Mouse (Mus musculus): ENCODE results near the gene Cckbr. TPM values are rescaled to one million over a fixed set of nuclear protein-coding genes. Genes with fewer than 3 reads are reported as not detected.

Gene Cckbr
- polyA plus RNA-seq, 1 experiment from 2014 or later, result 8.5 TPM

GRCm38 (mm10) chr7:105519771-105520170 lies 94.2 kb downstream of the Cckbr start:
- 80% methylated on average over 2 of the region's 2 CpGs for WGBS
- no peak for ATAC-seq
- Histone ChIP-seq H3K9me3 (replicated peaks; ENCODE audit: control insufficient read depth, low read length, poor library complexity, severe bottlenecking) (no peaks in the 10 kb centered on the region), H3K27ac (ENCODE audit: low read length) (no peak overlapping the region), H3K4me3 (ENCODE audit: low read depth, low read length) (no peak overlapping the region), H3K36me3 (ENCODE audit: control insufficient read depth, insufficient read depth, low read length) (no peaks in the 10 kb centered on the region), H3K27me3 (ENCODE audit: control insufficient read depth, insufficient read depth, low read depth, low read length) (no peaks in the 10 kb centered on the region), H3K9ac (ENCODE audit: low read depth, low read length) (no peak overlapping the region), H3K4me1 (ENCODE audit: control insufficient read depth, insufficient read depth, low read length) (no peaks in the 10 kb centered on the region), H3K4me2 (ENCODE audit: low read length) (no peak overlapping the region)

GRCm38 (mm10) chr7:105520201-105520600 lies 94.7 kb downstream of the Cckbr start:
- 34% methylated on average over 6 of the region's 6 CpGs for WGBS
- no peak for ATAC-seq
- Histone ChIP-seq H3K4me1 (ENCODE audit: control insufficient read depth, insufficient read depth, low read length) (no peaks in the 10 kb centered on the region), H3K27ac (ENCODE audit: low read length) (no peak overlapping the region), H3K4me3 (ENCODE audit: low read depth, low read length) (no peak overlapping the region), H3K4me2 (ENCODE audit: low read length) (no peak overlapping the region), H3K36me3 (ENCODE audit: control insufficient read depth, insufficient read depth, low read length) (no peaks in the 10 kb centered on the region), H3K27me3 (ENCODE audit: control insufficient read depth, insufficient read depth, low read depth, low read length) (no peaks in the 10 kb centered on the region), H3K9ac (ENCODE audit: low read depth, low read length) (no peak overlapping the region), H3K9me3 (replicated peaks; ENCODE audit: control insufficient read depth, low read length, poor library complexity, severe bottlenecking) (no peaks in the 10 kb centered on the region)

Other genes with a start within 250 kb of the Cckbr start
- gene Olfr685, start 239.7 kb upstream of the Cckbr start, polyA plus RNA-seq (2015; fragmentation: Nextera tagmentation; extraction: Ambion mirVana), result not detected in 2 replicates
- not detected in 2 replicates for gene Olfr686, start 218.2 kb upstream of the Cckbr start, polyA plus RNA-seq (2015; fragmentation: Nextera tagmentation; extraction: Ambion mirVana)
- not detected in 2 replicates for gene Olfr688, start 137.6 kb upstream of the Cckbr start, polyA plus RNA-seq (2015; fragmentation: Nextera tagmentation; extraction: Ambion mirVana)
- gene Olfr689, start 114.6 kb upstream of the Cckbr start, polyA plus RNA-seq (2015; fragmentation: Nextera tagmentation; extraction: Ambion mirVana), result 0.19 TPM in 1 of 2 replicates, not detected in the other
- gene Olfr690, start 91.6 kb upstream of the Cckbr start, polyA plus RNA-seq (2015; fragmentation: Nextera tagmentation; extraction: Ambion mirVana), result not detected in 2 replicates
- 0.19 and 0.21 TPM in 2 replicates for gene Olfr691, start 83.5 kb upstream of the Cckbr start, polyA plus RNA-seq (2015; fragmentation: Nextera tagmentation; extraction: Ambion mirVana)
- gene Olfr692, start 57.5 kb upstream of the Cckbr start, polyA plus RNA-seq (2015; fragmentation: Nextera tagmentation; extraction: Ambion mirVana), result not detected in 2 replicates
- not detected in 2 replicates for gene Gm5901, start 50.7 kb upstream of the Cckbr start, polyA plus RNA-seq (2015; fragmentation: Nextera tagmentation; extraction: Ambion mirVana)
- 43.7 and 50.8 TPM in 2 replicates for gene Fam160a2, start 25.7 kb upstream of the Cckbr start, polyA plus RNA-seq (2015; fragmentation: Nextera tagmentation; extraction: Ambion mirVana)
- 0.14 and 0.25 TPM in 2 replicates for gene Cnga4, start 21.2 kb upstream of the Cckbr start, polyA plus RNA-seq (2015; fragmentation: Nextera tagmentation; extraction: Ambion mirVana)
- 28.6 and 31.0 TPM in 2 replicates for gene Cavin3, start 56.6 kb downstream of the Cckbr start, polyA plus RNA-seq (2015; fragmentation: Nextera tagmentation; extraction: Ambion mirVana)
- 95.2 and 104 TPM in 2 replicates for gene Smpd1, start 128.6 kb downstream of the Cckbr start, polyA plus RNA-seq (2015; fragmentation: Nextera tagmentation; extraction: Ambion mirVana)
- 333 and 360 TPM in 2 replicates for gene Apbb1, start 155.9 kb downstream of the Cckbr start, polyA plus RNA-seq (2015; fragmentation: Nextera tagmentation; extraction: Ambion mirVana)
- 0.16 and 0.32 TPM in 2 replicates for gene Hpx, start 174.4 kb downstream of the Cckbr start, polyA plus RNA-seq (2015; fragmentation: Nextera tagmentation; extraction: Ambion mirVana)
- gene Trim3, start 207.8 kb downstream of the Cckbr start, polyA plus RNA-seq (2015; fragmentation: Nextera tagmentation; extraction: Ambion mirVana), result 106 and 117 TPM in 2 replicates
- gene Timm10b, start 214.3 kb downstream of the Cckbr start, polyA plus RNA-seq (2015; fragmentation: Nextera tagmentation; extraction: Ambion mirVana), result 127 and 131 TPM in 2 replicates
- 83.8 and 92.4 TPM in 2 replicates for gene Arfip2, start 214.7 kb downstream of the Cckbr start, polyA plus RNA-seq (2015; fragmentation: Nextera tagmentation; extraction: Ambion mirVana)
- gene Gm45799, start 214.8 kb downstream of the Cckbr start, polyA plus RNA-seq (2015; fragmentation: Nextera tagmentation; extraction: Ambion mirVana), result 13.6 and 14.6 TPM in 2 replicates
- gene Dnhd1, start 225.1 kb downstream of the Cckbr start, polyA plus RNA-seq (2015; fragmentation: Nextera tagmentation; extraction: Ambion mirVana), result 1.9 and 2.0 TPM in 2 replicates

Data from midbrain, embryonic 16.5 days (tissue).